In the genomic region with DNA sequence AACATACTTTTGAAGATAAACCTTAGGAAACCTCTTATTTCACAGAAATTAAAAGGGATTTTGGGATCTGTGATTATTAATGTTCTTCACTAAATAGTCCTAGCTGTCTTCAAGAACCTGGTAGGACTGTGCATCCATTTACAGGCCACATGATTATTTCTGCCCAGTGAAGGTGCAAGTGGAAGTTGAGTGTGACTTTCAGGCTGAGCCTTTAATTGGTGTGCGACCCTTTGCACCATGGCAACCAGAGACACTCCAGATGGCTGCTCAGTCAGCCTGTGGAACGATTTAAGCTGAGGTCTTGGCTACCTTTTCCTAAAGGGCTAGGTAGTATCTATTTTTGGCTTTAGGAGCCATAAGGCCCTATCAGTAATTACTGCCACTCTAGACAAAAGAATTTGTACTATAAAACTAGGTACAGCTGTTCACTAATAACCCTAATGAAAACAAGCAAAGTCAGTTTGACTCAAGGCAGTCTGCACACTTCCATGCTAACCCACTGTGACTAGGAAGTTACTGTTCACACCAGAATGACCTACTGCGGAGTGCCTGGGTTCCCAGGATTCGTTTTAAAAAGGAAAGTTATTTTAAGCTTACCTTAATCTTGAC, we compare ENCODE assay signal across 10 mouse cellular contexts. TPM values are rescaled to one million over a fixed set of nuclear protein-coding genes. Genes with fewer than 3 reads are reported as not detected.
DNase-seq lines count a peak whose midpoint lies in the region; ATAC-seq and TF ChIP-seq lines count a peak whose summit lies in the region.
"Had no signal": no experiment of that assay in that cellular context is flagged by ENCODE, and none has a peak within 500 bp of the region (broad histone marks: within the 10 kb centered on the region; RNA-seq: fewer than 3 reads in every experiment).

No protein-coding gene starts in this region.

- no peaks in the 10 kb centered on the region for H3K9me3 ChIP-seq in heart, embryonic 15.5 days (replicated peaks)
- no peaks in the 10 kb centered on the region for H3K9me3 ChIP-seq in intestine, embryonic 15.5 days

- peak overlapping the region; percentile 94 for H3K4me3 ChIP-seq in heart, embryonic 15.5 days
- peak overlapping the region; percentile 51 for H3K4me3 ChIP-seq in testis, adult 2 months (ENCODE audit: control insufficient read depth, low read depth, low read length)
- no peak overlapping the region for H3K4me3 ChIP-seq in intestine, embryonic 15.5 days (replicated peaks)

- H3K9ac ChIP-seq in heart, embryonic 15.5 days, result 0 out of 2 replicates have a peak overlapping the region, but pooled peaks have one; percentile 96
- H3K9ac ChIP-seq in intestine, embryonic 15.5 days, result no peak overlapping the region

- H3K27ac ChIP-seq in heart, embryonic 15.5 days, result peak overlapping the region; percentile 25; the same call in 1 of the 2 replicates
- no peak overlapping the region for H3K27ac ChIP-seq in testis, adult 2 months (ENCODE audit: control insufficient read depth, insufficient read depth, low read depth, low read length)
- no peak overlapping the region for H3K27ac ChIP-seq in intestine, embryonic 15.5 days

- ATAC-seq in heart, embryonic 15.5 days (replicated peaks; ENCODE audit: insufficient number of reproducible peaks, insufficient read depth, low FRiP score, low read depth), result no peak
- ATAC-seq in intestine, embryonic 15.5 days, result no peak
- ATAC-seq: Patski had no signal

- peaks cover 55% of the 10 kb centered on the region for H3K4me1 ChIP-seq in heart, embryonic 15.5 days (replicated peaks)
- H3K4me1 ChIP-seq in testis, adult 2 months (ENCODE audit: control insufficient read depth, insufficient read depth, low read length), result no peaks in the 10 kb centered on the region
- H3K4me1 ChIP-seq in intestine, embryonic 15.5 days (replicated peaks), result peaks cover 34% of the 10 kb centered on the region

- H3K27me3 ChIP-seq in heart, embryonic 15.5 days, result no peaks in the 10 kb centered on the region
- no peaks in the 10 kb centered on the region for H3K27me3 ChIP-seq in testis, adult 2 months (ENCODE audit: control insufficient read depth, insufficient read depth, low read length)
- H3K27me3 ChIP-seq in intestine, embryonic 15.5 days (replicated peaks), result no peaks in the 10 kb centered on the region
- H3K27me3 ChIP-seq: Patski had no signal

- peaks cover 56% of the 10 kb centered on the region for H3K36me3 ChIP-seq in heart, embryonic 15.5 days
- H3K36me3 ChIP-seq in testis, adult 2 months (ENCODE audit: control insufficient read depth, insufficient read depth, low read length), result peaks cover 10% of the 10 kb centered on the region
- peaks cover 26% of the 10 kb centered on the region for H3K36me3 ChIP-seq in intestine, embryonic 15.5 days

- no peak for TF ChIP-seq POLR2A in testis, adult 2 months (IDR thresholded peaks at IDR 0.05; ENCODE audit: control insufficient read depth, low read depth, low read length)

- intact Hi-C loops in heart, postnatal 10 days (cut with DNase I), result loop anchor here (5.0 to 10.0 kb wide), 3 partner anchors 115 to 788 kb away; partner anchors contain the start of genes Prdm4 and Rtcb

- peak overlapping the region; percentile 79 for H3K4me2 ChIP-seq in heart, embryonic 15.5 days
- peak overlapping the region; percentile 73 for H3K4me2 ChIP-seq in intestine, embryonic 15.5 days (replicated peaks)

- no peak for DNase-seq in heart, postnatal 10 days
- no peak for DNase-seq in testis, postnatal 14 days (ENCODE audit: low spot score)
- no peak for DNase-seq in thymus, postnatal 10 days (ENCODE audit: low spot score in 2 of 2)
- no peak for DNase-seq in layer of hippocampus, adult 8-10 months (ENCODE audit: low spot score in 2 of 2)
- DNase-seq in kidney, postnatal 25 days, result no peak
- DNase-seq: gastrocnemius, postnatal 14 days had no signal

- no peak for TF ChIP-seq CTCF in testis, adult 2 months (IDR thresholded peaks at IDR 0.05; ENCODE audit: control insufficient read depth, insufficient read depth, insufficient replicate concordance, low read depth, low read length)

- WGBS in heart, embryonic 15.5 days, result 36% methylated on average over 4 of the region's 4 CpGs
- WGBS in intestine, embryonic 15.5 days, result 54% methylated on average over 4 of the region's 4 CpGs

RNA-seq across cellular contexts. Expression of gene Hsp90b1, which starts 2.9 kb away (rescaled TPM):
- polyA plus RNA-seq in heart, embryonic 15.5 days (2015; fragmentation: Nextera tagmentation; extraction: Ambion mirVana), result 398 and 406 TPM in 2 replicates
- total RNA-seq in heart, postnatal 10 days (2021), result 100 to 1,000 TPM; 245 to 313 TPM
- polyA plus RNA-seq in testis, adult 2 months (2012; rRNA removed), result 107 and 172 TPM in 2 replicates
- 754 and 764 TPM in 2 replicates for polyA plus RNA-seq in intestine, embryonic 15.5 days (2015; fragmentation: Nextera tagmentation; extraction: Ambion mirVana)
- 100 to 1,000 TPM; 267 to 424 (median 352) TPM for total RNA-seq in layer of hippocampus, adult 8-10 months (2022)

RNA-seq across cellular contexts. Expression of gene Ttc41, which starts 3.2 kb away (rescaled TPM):
- polyA plus RNA-seq in heart, embryonic 15.5 days (2015; fragmentation: Nextera tagmentation; extraction: Ambion mirVana), result 1.4 and 1.7 TPM in 2 replicates
- 1 to 10 TPM; 1.3 to 1.8 TPM for total RNA-seq in heart, postnatal 10 days (2021)
- polyA plus RNA-seq in testis, adult 2 months (2012; rRNA removed), result 30.1 and 32.0 TPM in 2 replicates
- 1.6 and 2.0 TPM in 2 replicates for polyA plus RNA-seq in intestine, embryonic 15.5 days (2015; fragmentation: Nextera tagmentation; extraction: Ambion mirVana)
- 1 to 10 TPM in 3 of 4 experiments, under 1 TPM in 1; 0.96 to 1.5 (median 1.1) TPM for total RNA-seq in layer of hippocampus, adult 8-10 months (2022)

Comparison
In these comparisons a context has a peak if more than half of its experiments do, and no peak if none do; other contexts are left out.
1. RNA of gene Ttc41, which starts 3.2 kb away (polyA plus RNA-seq): 30.1 to 32.0 TPM in testis, adult 2 months; 1.6 to 2.0 TPM in intestine, embryonic 15.5 days and 1.4 to 1.7 TPM in heart, embryonic 15.5 days; every median in the first group is over 10 times any median in the second.